Mouse (Mus musculus): ENCODE data around the gene Mdn1.
A peak's percentile ranks its signal among the peaks of the same experiment; 100 is the strongest.

Mdn1 gene

GRCm38 (mm10) chr4:32787110-32787509 lies 130.2 kb downstream of the Mdn1 start:
- no peak for DNase-seq (ENCODE audit: low read depth, low spot score)

- DNase-seq (ENCODE audit: low read depth, low spot score), result no peak
Measured at GRCm38 (mm10) chr4:32789020-32789419, 132.1 kb downstream of the Mdn1 start.

DNA sequence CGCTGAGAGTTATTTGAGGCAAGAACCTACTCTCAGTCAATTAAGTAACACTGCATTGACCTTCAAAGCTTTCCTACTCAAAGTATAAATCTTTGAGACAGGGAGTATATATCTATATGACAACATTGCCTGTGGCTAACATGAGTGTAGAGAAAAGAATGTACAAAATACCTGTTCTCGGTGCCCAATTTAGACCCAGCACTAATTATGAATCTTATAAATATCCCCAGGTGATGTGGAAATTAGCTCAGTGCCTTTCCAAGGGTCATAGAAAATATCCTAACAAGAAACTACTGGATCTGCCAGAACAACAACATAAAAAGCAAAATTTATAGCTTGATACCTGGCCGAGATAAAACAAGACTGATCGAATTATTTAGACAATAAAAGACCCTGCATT lies 142.1 kb downstream of the Mdn1 start:
- DNase-seq (ENCODE audit: low read depth, low spot score), result no peak

GRCm38 (mm10) chr4:32799966-32800576 lies 143.2 kb downstream of the Mdn1 start, which contains the start of gene Lyrm2:
Gene Lyrm2, plus strand, starts transcription at chr4:32800253.
- peak; percentile 86 for DNase-seq (ENCODE audit: low read depth, low spot score)

GRCm38 (mm10) chr4:32800577-32801170 lies 143.8 kb downstream of the Mdn1 start:
- no peak for DNase-seq (ENCODE audit: low read depth, low spot score)

DNA sequence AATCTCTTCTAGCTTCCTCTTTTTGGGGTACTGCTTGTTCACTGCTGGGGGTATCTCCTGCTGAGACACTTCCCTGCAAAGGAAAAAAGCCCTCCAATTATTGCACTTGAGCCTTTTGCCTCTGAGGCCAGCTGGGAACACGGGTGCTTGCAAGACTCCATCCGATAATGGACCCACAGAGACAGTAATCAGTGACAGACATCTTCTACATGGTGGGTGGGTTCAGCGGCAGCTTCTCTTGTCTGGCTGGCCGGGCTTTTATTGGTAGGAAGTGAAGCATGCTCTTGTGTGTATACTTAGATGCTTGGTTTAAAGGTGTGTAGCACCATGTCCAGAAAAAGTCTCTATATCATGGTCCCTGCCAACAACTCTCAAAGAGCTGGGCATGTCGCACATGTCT lies 160.6 kb downstream of the Mdn1 start:
- no peak for DNase-seq (ENCODE audit: low read depth, low spot score)

DNA sequence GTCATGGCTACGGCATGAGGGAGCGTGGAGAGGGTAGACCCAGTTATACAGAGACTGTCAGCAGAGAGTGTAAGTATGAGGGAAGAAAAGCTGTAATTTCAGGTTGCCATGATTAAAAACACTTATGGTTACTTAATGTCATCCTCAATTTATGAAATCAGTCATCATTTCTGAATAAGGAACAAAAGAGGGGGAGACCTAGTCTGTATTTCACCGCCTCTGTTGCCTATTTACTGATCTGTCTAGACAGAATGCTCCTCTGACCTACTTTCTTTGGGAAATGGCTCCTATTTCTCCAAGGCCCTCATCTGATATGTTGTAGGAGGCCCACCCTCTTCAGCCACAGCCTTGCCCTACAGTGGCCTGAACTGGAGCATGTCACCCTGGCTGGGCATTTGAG lies 163.8 kb downstream of the Mdn1 start:
- no peak for DNase-seq (ENCODE audit: low read depth, low spot score)

DNA sequence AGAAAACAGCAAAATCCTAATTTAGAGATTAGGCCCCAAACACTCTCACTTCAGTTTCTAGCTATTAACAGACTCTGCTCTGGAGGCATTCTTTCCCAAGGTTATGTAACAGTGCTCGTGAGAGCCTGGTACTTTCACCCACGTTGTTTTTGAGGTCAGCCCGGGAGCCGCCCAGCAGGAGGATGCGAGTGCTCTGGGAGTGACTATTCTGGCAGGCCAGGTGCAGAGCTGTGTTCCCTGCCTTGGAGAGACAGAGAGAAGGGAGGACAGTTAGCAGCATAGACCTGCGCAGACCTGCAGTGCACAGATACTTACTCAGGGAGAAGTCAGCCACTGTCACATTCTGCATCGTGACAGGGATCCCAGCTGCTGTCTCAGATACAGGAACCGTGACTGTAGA lies 167.3 kb downstream of the Mdn1 start:
- no peak for DNase-seq (ENCODE audit: low read depth, low spot score)
